Mouse (Mus musculus) C2C12 (cell line): ENCODE data around the gene Dscam. TPM values are rescaled to one million over a fixed set of nuclear protein-coding genes. Genes with fewer than 3 reads are reported as not detected.

Source experiments
- H3K27me3 ChIP-seq: one replicate; pipeline ENCODE4 v1.6.1; 2011; ENCODE audit not compliant: control insufficient read depth, insufficient read depth, insufficient read length
- H3K36me3 ChIP-seq: one replicate; pipeline ENCODE4 v1.6.1; 2011; ENCODE audit not compliant: control insufficient read depth, insufficient read depth
- H3K4me3 ChIP-seq: one replicate; pipeline ENCODE4 v1.5.1; 2011; ENCODE audit warnings: mild to moderate bottlenecking, control low read depth; ENCODE audit not compliant: poor library complexity, insufficient read depth, severe bottlenecking
- H3K79me2 ChIP-seq: one replicate; pipeline ENCODE4 v1.6.1; 2011; ENCODE audit not compliant: control insufficient read depth, insufficient read depth
- H3K79me3 ChIP-seq: one replicate; pipeline ENCODE4 v1.6.1; 2011; ENCODE audit warnings: low read depth, control low read depth
- H3ac ChIP-seq: one replicate; pipeline ENCODE3; 2011; ENCODE audit warnings: low read depth; ENCODE audit not compliant: control insufficient read depth, insufficient read length
- CEBPB ChIP-seq: IDR thresholded peaks from one replicate; pipeline ENCODE4 v1.6.1; 2011; ENCODE audit warnings: low read depth, mild to moderate bottlenecking, control low read depth, moderate library complexity
- CTCF ChIP-seq: IDR thresholded peaks from one replicate; pipeline ENCODE4 v1.5.1; 2011; ENCODE audit not compliant: control insufficient read depth, insufficient read depth, insufficient read length
- FOSL1 ChIP-seq: IDR thresholded peaks from one replicate; pipeline ENCODE4 v1.8.0; 2011; ENCODE audit warnings: mild to moderate bottlenecking, low read length; ENCODE audit not compliant: poor library complexity, insufficient read depth, severe bottlenecking
- MAX ChIP-seq: IDR thresholded peaks from one replicate; pipeline ENCODE4 v1.6.1; 2011; ENCODE audit warnings: mild to moderate bottlenecking, control low read depth
- MYOD1 ChIP-seq: IDR thresholded peaks from one replicate; pipeline ENCODE4 v1.6.1; 2011; ENCODE audit warnings: low read depth; ENCODE audit not compliant: control insufficient read depth, insufficient read length
- MYOG ChIP-seq: IDR thresholded peaks from one replicate; pipeline ENCODE4 v1.6.1; 2011; ENCODE audit not compliant: control insufficient read depth, insufficient read length; ENCODE audit errors: extremely low read depth
- USF1 ChIP-seq: IDR thresholded peaks from one replicate; pipeline ENCODE4 v1.6.1; 2011; ENCODE audit warnings: low read depth, mild to moderate bottlenecking, control low read depth, moderate library complexity
- polyA plus RNA-seq: library from polyadenylated mRNA; unstranded; fragments of >200 nt; fragmentation: generic; extraction: Trizol; gene quantifications from one replicate; pipeline ENCODE4 v1.2.1, GENCODE M21; 2012; ENCODE audit warnings: missing spikeins

Dscam gene
- polyA plus RNA-seq, 1 experiment = not detected

GRCm38 (mm10) chr16:96634791-96635143 is 535.8 kb downstream of the Dscam start:
- H3ac ChIP-seq = no peak overlapping the region
- TF ChIP-seq CTCF (no peak), FOSL1 (no peak), MYOD1 (no peak), MYOG (no peak), MAX (no peak), CEBPB (no peak), USF1 (no peak)

GRCm38 (mm10) chr16:96634097-96634790 is 536.3 kb downstream of the Dscam start:
- Histone ChIP-seq H3K4me3 (no peak overlapping the region), H3K79me2 (no peaks in the 10 kb centered on the region), H3K79me3 (no peaks in the 10 kb centered on the region), H3ac (no peak overlapping the region), H3K27me3 (no peaks in the 10 kb centered on the region), H3K36me3 (no peaks in the 10 kb centered on the region)
- TF ChIP-seq MAX = no peak
- no peak for TF ChIP-seq CTCF
- no peak for TF ChIP-seq MYOD1
- TF ChIP-seq CEBPB = no peak
- no peak for TF ChIP-seq MYOG
- TF ChIP-seq FOSL1 = no peak
- TF ChIP-seq USF1 = no peak

More at GRCm38 (mm10) chr16:96634791-96635143, 535.8 kb downstream of the Dscam start:
- Histone ChIP-seq H3K4me3 (no peak overlapping the region), H3K27me3 (no peaks in the 10 kb centered on the region), H3K79me2 (no peaks in the 10 kb centered on the region), H3K36me3 (no peaks in the 10 kb centered on the region), H3K79me3 (no peaks in the 10 kb centered on the region)

- Histone ChIP-seq H3K36me3 (no peaks in the 10 kb centered on the region), H3K27me3 (no peaks in the 10 kb centered on the region), H3K79me2 (no peaks in the 10 kb centered on the region), H3K4me3 (no peak overlapping the region), H3ac (no peak overlapping the region), H3K79me3 (no peaks in the 10 kb centered on the region)
- TF ChIP-seq MAX (no peak), CEBPB (no peak), MYOG (no peak), MYOD1 (no peak), USF1 (no peak), FOSL1 (no peak), CTCF (no peak)
These were observed 540.3 kb downstream of the Dscam start for GRCm38 (mm10) chr16:96630241-96630640.

- H3K4me3 ChIP-seq = no peak overlapping the region
- H3ac ChIP-seq = no peak overlapping the region
- TF ChIP-seq CEBPB = no peak
- TF ChIP-seq CTCF = no peak
- H3K36me3 ChIP-seq = no peaks in the 10 kb centered on the region
- no peaks in the 10 kb centered on the region for H3K27me3 ChIP-seq
- H3K79me3 ChIP-seq = no peaks in the 10 kb centered on the region
- H3K79me2 ChIP-seq = no peaks in the 10 kb centered on the region
These were observed 540.9 kb downstream of the Dscam start for GRCm38 (mm10) chr16:96629623-96630022.

- H3K36me3 ChIP-seq = no peaks in the 10 kb centered on the region
- no peak overlapping the region for H3K4me3 ChIP-seq
- TF ChIP-seq MYOG (no peak), USF1 (no peak)
- H3K79me2 ChIP-seq = no peaks in the 10 kb centered on the region
- no peaks in the 10 kb centered on the region for H3K79me3 ChIP-seq
- H3K27me3 ChIP-seq = no peaks in the 10 kb centered on the region
- no peak overlapping the region for H3ac ChIP-seq
These were observed 545.1 kb downstream of the Dscam start for GRCm38 (mm10) chr16:96625468-96625867.

GRCm38 (mm10) chr16:96624570-96625411 is 545.8 kb downstream of the Dscam start:
- H3K79me2 ChIP-seq = no peaks in the 10 kb centered on the region
- TF ChIP-seq CEBPB (no peak), MYOD1 (no peak), MYOG (no peak), MAX (no peak), FOSL1 (no peak), CTCF (no peak), USF1 (no peak)
- H3K27me3 ChIP-seq = no peaks in the 10 kb centered on the region
- H3K4me3 ChIP-seq = no peak overlapping the region
- H3K36me3 ChIP-seq = no peaks in the 10 kb centered on the region
- H3K79me3 ChIP-seq = no peaks in the 10 kb centered on the region
- no peak overlapping the region for H3ac ChIP-seq
